Mouse (Mus musculus) forebrain, embryonic 13.5 days (tissue): Measurements from ENCODE around the gene Sbf2. TPM values are rescaled to one million over a fixed set of nuclear protein-coding genes. Genes with fewer than 3 reads are reported as not detected.

Source experiments
- ATAC-seq: fragments of 200-750 bp; cut with Nextera tagmentation; 2 replicates; pipeline ENCODE4 v1.8.0; 2017
- H3K27ac ChIP-seq: fragments of 300-500 bp; sonication (generic); 2 replicates; pipeline ENCODE4 v1.5.1; 2015; ENCODE audit warnings: inconsistent platforms, mild to moderate bottlenecking, moderate library complexity
- H3K27me3 ChIP-seq: fragments of 300-500 bp; sonication (generic); 2 replicates; pipeline ENCODE4 v1.6.1; 2015; ENCODE audit warnings: mild to moderate bottlenecking, inconsistent platforms
- H3K36me3 ChIP-seq: fragments of 300-500 bp; sonication (generic); 2 replicates; pipeline ENCODE4 v1.6.1; 2015; ENCODE audit warnings: mild to moderate bottlenecking, inconsistent platforms; ENCODE audit not compliant: poor library complexity, severe bottlenecking
- H3K4me1 ChIP-seq: fragments of 300-500 bp; sonication (generic); 2 replicates; pipeline ENCODE4 v1.6.1; 2015; ENCODE audit warnings: inconsistent platforms
- H3K4me2 ChIP-seq: fragments of 300-500 bp; sonication (generic); 2 replicates; pipeline ENCODE4 v1.6.1; 2015; ENCODE audit warnings: inconsistent platforms, mild to moderate bottlenecking, moderate library complexity
- H3K4me3 ChIP-seq: fragments of 300-500 bp; sonication (generic); 2 replicates; pipeline ENCODE4 v1.5.1; 2015; ENCODE audit warnings: mild to moderate bottlenecking, inconsistent platforms
- H3K9ac ChIP-seq: fragments of 300-500 bp; sonication (generic); 2 replicates; pipeline ENCODE4 v1.6.1; 2015; ENCODE audit warnings: mild to moderate bottlenecking, inconsistent platforms
- H3K9me3 ChIP-seq: fragments of 300-500 bp; sonication (generic); replicated peaks from 2 replicates; pipeline ENCODE4 v1.6.1; 2016; ENCODE audit warnings: inconsistent platforms
- WGBS: fragments of 180-500 bp; shearing (Covaris S2); methylation state at CpG from one replicate; pipeline ENCODE4 v1.1.7; 2015; 5-methylcytosine and 5-hydroxymethylcytosine counted together
- polyA plus RNA-seq: library from polyadenylated mRNA; unstranded; fragments of >200 nt; fragmentation: Nextera tagmentation; extraction: Ambion mirVana; gene quantifications from 2 replicates; pipeline ENCODE4 v1.2.1, GENCODE M21; 2015

Gene Sbf2
- polyA plus RNA-seq, 1 experiment from 2014 or later, result 51.8 TPM

DNA sequence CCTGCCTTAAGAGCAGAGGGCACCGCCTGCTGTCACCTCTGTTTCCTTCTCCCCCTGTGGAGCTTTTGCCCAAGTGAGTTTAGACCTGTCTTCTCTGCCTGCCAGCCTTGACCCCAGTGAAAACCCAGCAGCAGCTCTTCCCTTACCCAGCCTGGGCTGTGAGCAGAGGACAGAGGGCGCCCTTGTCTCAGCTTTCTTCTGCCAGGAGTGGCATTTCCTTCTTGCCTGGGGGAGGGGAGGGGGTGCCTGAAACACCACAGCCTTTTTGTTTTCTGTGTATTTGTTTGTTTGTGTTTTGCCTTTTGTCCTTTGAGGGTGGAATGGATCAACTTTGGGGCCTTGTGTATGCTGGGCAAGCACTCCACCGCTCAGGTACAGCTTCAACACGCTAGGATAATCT is 342.3 kb downstream of the Sbf2 start:
- no peaks in the 10 kb centered on the region for H3K9me3 ChIP-seq
- H3K27ac ChIP-seq, result no peak overlapping the region
- WGBS, result 84% methylated on average over 4 of the region's 4 CpGs
- peaks cover 5% of the 10 kb centered on the region; the same call in 1 of the 2 replicates for H3K4me1 ChIP-seq
- no peak overlapping the region for H3K4me3 ChIP-seq
- peaks cover 18% of the 10 kb centered on the region for H3K36me3 ChIP-seq
- ATAC-seq, result no peak
- H3K4me2 ChIP-seq, result no peak overlapping the region
- no peaks in the 10 kb centered on the region for H3K27me3 ChIP-seq
- H3K9ac ChIP-seq, result no peak overlapping the region

GRCm38 (mm10) chr7:110271814-110272213 is 342.9 kb downstream of the Sbf2 start:
- H3K4me1 ChIP-seq, result peaks cover 5% of the 10 kb centered on the region; the same call in 1 of the 2 replicates
- WGBS, result 82% methylated on average over 9 of the region's 9 CpGs
- no peak for ATAC-seq
- no peaks in the 10 kb centered on the region for H3K9me3 ChIP-seq
- no peak overlapping the region for H3K4me2 ChIP-seq
- peaks cover 18% of the 10 kb centered on the region for H3K36me3 ChIP-seq
- H3K27me3 ChIP-seq, result no peaks in the 10 kb centered on the region
- H3K4me3 ChIP-seq, result no peak overlapping the region
- H3K27ac ChIP-seq, result no peak overlapping the region
- no peak overlapping the region for H3K9ac ChIP-seq

GRCm38 (mm10) chr7:110270455-110270854 is 344.3 kb downstream of the Sbf2 start:
- Histone ChIP-seq H3K4me3 (no peak overlapping the region), H3K36me3 (peaks cover 18% of the 10 kb centered on the region), H3K27ac (no peak overlapping the region), H3K9ac (no peak overlapping the region), H3K9me3 (no peaks in the 10 kb centered on the region), H3K27me3 (no peaks in the 10 kb centered on the region), H3K4me1 (peaks cover 5% of the 10 kb centered on the region; the same call in 1 of the 2 replicates), H3K4me2 (no peak overlapping the region)
- 92% methylated on average over 7 of the region's 7 CpGs for WGBS
- no peak for ATAC-seq

DNA sequence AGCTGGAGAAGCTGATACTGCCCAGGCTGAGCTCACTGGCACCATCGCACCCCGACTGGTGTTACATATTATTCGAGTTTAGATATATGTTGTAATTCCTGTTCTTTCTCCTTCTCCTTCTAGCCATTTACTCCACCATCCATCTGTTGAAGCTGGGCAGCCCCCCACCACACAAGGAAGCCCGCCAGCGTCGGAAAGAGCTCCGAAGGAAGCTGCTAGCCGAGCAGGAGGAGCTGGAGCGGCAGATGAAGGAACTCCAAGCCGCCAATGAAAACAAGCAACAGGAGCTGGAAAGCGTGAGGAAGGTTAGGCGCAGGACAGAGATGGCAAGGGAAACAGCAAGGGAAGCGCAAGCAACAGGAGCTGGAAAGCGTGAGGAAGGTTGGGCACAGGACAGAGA is 344.9 kb downstream of the Sbf2 start:
- no peak overlapping the region for H3K27ac ChIP-seq
- H3K4me2 ChIP-seq, result no peak overlapping the region
- H3K27me3 ChIP-seq, result no peaks in the 10 kb centered on the region
- H3K4me3 ChIP-seq, result no peak overlapping the region
- H3K9ac ChIP-seq, result no peak overlapping the region
- WGBS, result 87% methylated on average over 14 of the region's 14 CpGs
- no peaks in the 10 kb centered on the region for H3K9me3 ChIP-seq
- no peak for ATAC-seq
- peaks cover 5% of the 10 kb centered on the region; the same call in 1 of the 2 replicates for H3K4me1 ChIP-seq
- peaks cover 18% of the 10 kb centered on the region for H3K36me3 ChIP-seq

DNA sequence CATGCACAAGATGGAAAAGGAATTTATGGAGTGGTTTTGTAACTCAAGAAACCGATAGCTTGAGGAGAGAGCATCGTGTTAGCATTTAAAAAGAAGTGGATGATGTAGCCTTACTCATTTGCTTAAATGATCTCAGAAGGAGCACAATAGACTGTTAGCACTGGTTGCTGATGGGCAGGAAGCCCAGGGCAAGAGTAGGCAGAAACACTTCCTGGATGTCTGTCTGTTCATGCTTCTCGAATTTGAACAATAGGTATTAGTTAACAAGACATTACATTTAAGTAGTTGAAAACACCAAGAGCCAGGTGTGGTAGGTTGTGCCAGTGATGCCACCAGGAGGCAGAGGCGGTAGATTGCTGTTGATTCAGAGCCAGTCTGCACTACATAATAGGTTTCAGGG is 346.2 kb downstream of the Sbf2 start:
- 56% methylated on average over 4 of the region's 4 CpGs for WGBS

DNA sequence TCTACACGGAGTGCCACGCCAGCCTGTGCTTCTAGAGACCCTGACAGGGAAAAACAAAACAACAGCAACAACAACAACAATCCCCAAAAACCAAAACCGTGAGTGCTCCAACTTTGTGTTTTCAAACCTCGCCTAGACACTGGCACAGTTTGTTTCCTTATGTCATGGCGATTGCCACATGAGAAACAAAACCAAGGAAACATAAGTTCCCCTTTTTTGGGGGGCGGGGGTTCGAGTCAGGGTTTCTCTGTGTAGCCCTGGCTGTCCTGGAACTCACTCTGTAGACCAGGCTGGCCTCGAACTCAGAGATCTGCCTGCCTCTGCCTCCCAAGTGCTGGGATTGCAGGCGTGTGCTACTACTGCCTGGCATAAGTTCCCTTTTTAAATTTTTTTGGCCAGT is 346.7 kb downstream of the Sbf2 start:
- Histone ChIP-seq H3K4me2 (no peak overlapping the region), H3K4me1 (peaks cover 5% of the 10 kb centered on the region; the same call in 1 of the 2 replicates), H3K4me3 (no peak overlapping the region), H3K9ac (no peak overlapping the region), H3K9me3 (no peaks in the 10 kb centered on the region), H3K27me3 (no peaks in the 10 kb centered on the region), H3K36me3 (peaks cover 10% of the 10 kb centered on the region), H3K27ac (no peak overlapping the region)
- WGBS, result 93% methylated on average over 9 of the region's 9 CpGs
- no peak for ATAC-seq

More for the DNA sequence above, 346.2 kb downstream of the Sbf2 start:
- H3K4me3 ChIP-seq, result no peak overlapping the region
- H3K4me2 ChIP-seq, result no peak overlapping the region
- peak overlapping the region; percentile 15; the same call in 1 of the 2 replicates for H3K27ac ChIP-seq
- no peak for ATAC-seq
- no peaks in the 10 kb centered on the region for H3K9me3 ChIP-seq
- H3K9ac ChIP-seq, result no peak overlapping the region
- H3K36me3 ChIP-seq, result peaks cover 10% of the 10 kb centered on the region
- H3K4me1 ChIP-seq, result peaks cover 5% of the 10 kb centered on the region; the same call in 1 of the 2 replicates
- no peaks in the 10 kb centered on the region for H3K27me3 ChIP-seq

GRCm38 (mm10) chr7:110267014-110267413 is 347.7 kb downstream of the Sbf2 start:
- Histone ChIP-seq H3K9ac (no peak overlapping the region), H3K36me3 (peaks cover 10% of the 10 kb centered on the region), H3K27me3 (no peaks in the 10 kb centered on the region), H3K4me1 (peaks cover 5% of the 10 kb centered on the region; the same call in 1 of the 2 replicates), H3K4me2 (no peak overlapping the region), H3K9me3 (no peaks in the 10 kb centered on the region), H3K27ac (no peak overlapping the region), H3K4me3 (no peak overlapping the region)
- no peak for ATAC-seq

DNA sequence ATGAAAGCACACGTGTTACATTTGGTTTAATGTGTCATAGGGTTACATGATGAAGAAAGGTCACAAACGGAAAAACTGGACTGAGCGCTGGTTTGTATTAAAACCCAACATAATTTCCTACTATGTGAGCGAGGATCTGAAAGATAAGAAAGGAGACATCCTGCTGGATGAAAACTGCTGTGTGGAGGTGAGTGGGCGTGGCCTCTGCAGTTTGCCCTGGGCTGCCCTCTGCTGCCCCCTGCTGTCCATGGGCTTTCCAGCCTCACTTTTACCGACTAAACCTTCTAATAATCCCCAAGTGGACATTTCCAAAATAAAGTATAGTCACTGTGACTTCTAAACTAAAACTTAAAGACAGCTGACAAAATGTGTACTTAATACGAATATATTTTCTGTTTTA is 348.9 kb downstream of the Sbf2 start:
- no peak overlapping the region for H3K4me3 ChIP-seq
- ATAC-seq, result no peak
- H3K9ac ChIP-seq, result no peak overlapping the region
- no peak overlapping the region for H3K4me2 ChIP-seq
- H3K4me1 ChIP-seq, result peaks cover 5% of the 10 kb centered on the region; the same call in 1 of the 2 replicates
- 42% methylated on average over 7 of the region's 7 CpGs for WGBS
- H3K36me3 ChIP-seq, result peaks cover 10% of the 10 kb centered on the region
- no peaks in the 10 kb centered on the region for H3K27me3 ChIP-seq
- no peak overlapping the region for H3K27ac ChIP-seq
- no peaks in the 10 kb centered on the region for H3K9me3 ChIP-seq

- no peaks in the 10 kb centered on the region; the same call in 1 of the 2 replicates for H3K36me3 ChIP-seq
- H3K9me3 ChIP-seq, result no peaks in the 10 kb centered on the region
- H3K27ac ChIP-seq, result no peak overlapping the region
- H3K27me3 ChIP-seq, result no peaks in the 10 kb centered on the region
- no peak for ATAC-seq
- H3K4me1 ChIP-seq, result peaks cover 2% of the 10 kb centered on the region; the same call in 1 of the 2 replicates
- WGBS, result 74% methylated on average over 1 of the region's 1 CpGs
- no peak overlapping the region for H3K4me2 ChIP-seq
- no peak overlapping the region for H3K4me3 ChIP-seq
- H3K9ac ChIP-seq, result no peak overlapping the region
These were observed 351.2 kb downstream of the Sbf2 start for GRCm38 (mm10) chr7:110263474-110263873.

DNA sequence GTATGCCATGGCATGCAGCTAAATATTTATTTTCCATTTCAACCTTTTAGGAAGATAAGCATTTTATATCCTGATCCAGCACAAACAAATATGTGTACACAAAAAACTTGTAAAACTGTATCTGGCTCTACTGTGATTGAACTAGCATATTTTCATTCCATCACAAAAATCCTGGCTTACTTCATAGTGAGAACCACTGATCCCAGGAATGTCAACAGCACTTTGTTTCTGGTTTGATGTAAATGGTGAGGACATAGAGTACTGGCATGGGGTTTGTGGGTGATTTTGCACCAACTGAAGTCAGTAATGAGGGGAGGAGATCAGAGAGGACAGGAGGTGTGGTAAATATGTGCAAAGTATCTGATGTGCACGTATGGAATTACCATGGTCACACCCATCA is 352.1 kb downstream of the Sbf2 start:
- WGBS, result 85% methylated on average over 1 of the region's 1 CpGs
- Histone ChIP-seq H3K9me3 (no peaks in the 10 kb centered on the region), H3K4me1 (no peaks in the 10 kb centered on the region)

GRCm38 (mm10) chr7:110261807-110262206 is 352.9 kb downstream of the Sbf2 start:
- no peaks in the 10 kb centered on the region for H3K27me3 ChIP-seq
- no peak overlapping the region for H3K4me3 ChIP-seq
- H3K9ac ChIP-seq, result no peak overlapping the region
- WGBS, result 88% methylated on average over 4 of the region's 4 CpGs
- H3K36me3 ChIP-seq, result no peaks in the 10 kb centered on the region
- no peak for ATAC-seq
- no peak overlapping the region for H3K27ac ChIP-seq
- no peaks in the 10 kb centered on the region for H3K4me1 ChIP-seq
- H3K4me2 ChIP-seq, result no peak overlapping the region
- H3K9me3 ChIP-seq, result no peaks in the 10 kb centered on the region

More for the DNA sequence above, 352.1 kb downstream of the Sbf2 start:
- no peak overlapping the region for H3K4me3 ChIP-seq
- H3K4me2 ChIP-seq, result no peak overlapping the region
- no peak overlapping the region for H3K27ac ChIP-seq
- no peak overlapping the region for H3K9ac ChIP-seq
- ATAC-seq, result no peak
- no peaks in the 10 kb centered on the region for H3K27me3 ChIP-seq
- H3K36me3 ChIP-seq, result no peaks in the 10 kb centered on the region; the same call in 1 of the 2 replicates

- Histone ChIP-seq H3K9me3 (no peaks in the 10 kb centered on the region), H3K36me3 (no peaks in the 10 kb centered on the region), H3K9ac (no peak overlapping the region), H3K4me3 (no peak overlapping the region), H3K4me1 (no peaks in the 10 kb centered on the region), H3K27me3 (no peaks in the 10 kb centered on the region), H3K4me2 (no peak overlapping the region), H3K27ac (no peak overlapping the region)
- WGBS, result 83% methylated on average over 4 of the region's 4 CpGs
- no peak for ATAC-seq
These were observed 354.6 kb downstream of the Sbf2 start for GRCm38 (mm10) chr7:110259966-110260711.
